Mouse (Mus musculus) thymus, adult 2 months (tissue): ENCODE data around the gene Fbxw2. TPM values are rescaled to one million over a fixed set of nuclear protein-coding genes. Genes with fewer than 3 reads are reported as not detected.
"Not testable (repeated sequence)": the region's sequence is repeated elsewhere in the genome, so short reads cannot be mapped to it uniquely, and the experiment has no call there.

Experiments used
- DNase-seq: peaks from one replicate; pipeline ENCODE4 v3.0.0; 2021
- H3K27ac ChIP-seq: fragments of 200-500 bp; 2 replicates; pipeline ENCODE4 v1.5.1; 2012; ENCODE audit warnings: low read length, control low read depth; ENCODE audit not compliant: control insufficient read depth, insufficient read depth
- H3K27me3 ChIP-seq: fragments of 200-500 bp; 2 replicates; pipeline ENCODE4 v1.6.1; 2012; ENCODE audit warnings: mild to moderate bottlenecking, low read length, moderate library complexity, mixed read lengths; ENCODE audit not compliant: control insufficient read depth, insufficient read depth
- H3K36me3 ChIP-seq: fragments of 200-500 bp; 2 replicates; pipeline ENCODE4 v1.6.1; 2012; ENCODE audit warnings: mild to moderate bottlenecking, low read length, moderate library complexity; ENCODE audit not compliant: control insufficient read depth, insufficient read depth
- H3K4me1 ChIP-seq: fragments of 200-500 bp; replicated peaks from 2 replicates; pipeline ENCODE4 v1.6.1; 2012; ENCODE audit warnings: low read length; ENCODE audit not compliant: control insufficient read depth, insufficient read depth
- H3K4me3 ChIP-seq: fragments of 200-500 bp; 2 replicates; pipeline ENCODE4 v1.5.1; 2012; ENCODE audit warnings: mild to moderate bottlenecking, low read length, control low read depth, moderate library complexity; ENCODE audit not compliant: control insufficient read depth, insufficient read depth
- CTCF ChIP-seq: fragments of 200-500 bp; IDR thresholded peaks from 2 replicates; pipeline ENCODE4 v1.5.1; 2012; ENCODE audit warnings: mild to moderate bottlenecking, control low read depth, low read length, moderate library complexity, borderline replicate concordance; ENCODE audit not compliant: control insufficient read depth, poor library complexity, insufficient read depth; ENCODE audit errors: extremely low read depth
- POLR2A ChIP-seq: fragments of 200-500 bp; IDR thresholded peaks from 2 replicates; pipeline ENCODE4 v1.6.1; 2012; ENCODE audit warnings: mild to moderate bottlenecking, low read length, control low read depth, moderate library complexity; ENCODE audit not compliant: control insufficient read depth, poor library complexity, insufficient read depth; ENCODE audit errors: extremely low read depth
- WGBS: fragments of 180-500 bp; shearing (Covaris S2); methylation state at CpG from one replicate; pipeline ENCODE4 v1.1.7; 2018; 5-methylcytosine and 5-hydroxymethylcytosine counted together
- polyA plus RNA-seq: library from polyadenylated mRNA; depleted of rRNA; stranded (reverse); fragments of >200 nt; gene quantifications from 2 replicates; pipeline ENCODE4 v1.2.3, GENCODE M21; 2012; rRNA removed

Fbxw2 gene
- polyA plus RNA-seq, 1 experiment: 55.4 TPM

- Histone ChIP-seq H3K27me3 (no peaks in the 10 kb centered on the region), H3K36me3 (no peaks in the 10 kb centered on the region), H3K4me1 (no peaks in the 10 kb centered on the region), H3K27ac (no peak overlapping the region), H3K4me3 (no peak overlapping the region)
- TF ChIP-seq POLR2A (no peak), CTCF (no peak)
- WGBS: 87% methylated on average over 2 of the region's 2 CpGs
- no peak for DNase-seq
Observed at GRCm38 (mm10) chr2:34762174-34762573, 63.9 kb downstream of the Fbxw2 start.

DNA sequence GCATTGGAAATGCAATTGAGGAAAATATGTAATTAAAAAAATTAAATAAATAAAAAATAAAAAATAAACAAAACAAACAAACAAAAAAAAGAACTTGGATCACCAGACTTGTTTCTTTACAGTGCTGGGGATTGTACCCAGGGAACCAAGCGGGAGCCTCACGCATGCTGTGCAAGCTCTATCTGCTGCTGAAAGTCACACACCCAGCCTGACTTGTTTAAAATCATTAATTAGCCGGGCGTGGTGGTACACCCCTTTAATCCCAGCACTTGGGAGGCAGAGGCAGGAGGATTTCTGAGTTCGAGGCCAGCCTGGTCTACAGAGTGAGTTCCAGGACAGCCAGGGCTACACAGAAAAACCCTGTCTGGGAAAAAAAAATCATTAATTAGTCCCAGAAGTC lies 64.8 kb downstream of the Fbxw2 start:
- not testable (repeated sequence) for DNase-seq, H3K36me3 ChIP-seq, H3K4me1 ChIP-seq, H3K27ac ChIP-seq, H3K4me3 ChIP-seq, H3K27me3 ChIP-seq
- 97% methylated on average over 5 of the region's 5 CpGs for WGBS

GRCm38 (mm10) chr2:34757341-34757740 lies 68.8 kb downstream of the Fbxw2 start:
- H3K4me3 ChIP-seq: no peak overlapping the region
- H3K36me3 ChIP-seq: no peaks in the 10 kb centered on the region
- TF ChIP-seq POLR2A (no peak), CTCF (no peak)
- 81% methylated on average over 1 of the region's 1 CpGs for WGBS
- no peak for DNase-seq
- H3K27me3 ChIP-seq: no peaks in the 10 kb centered on the region
- 0 out of 2 replicates have a peak, but pooled peaks cover 3% of the 10 kb centered on the region for H3K4me1 ChIP-seq
- no peak overlapping the region for H3K27ac ChIP-seq

DNA sequence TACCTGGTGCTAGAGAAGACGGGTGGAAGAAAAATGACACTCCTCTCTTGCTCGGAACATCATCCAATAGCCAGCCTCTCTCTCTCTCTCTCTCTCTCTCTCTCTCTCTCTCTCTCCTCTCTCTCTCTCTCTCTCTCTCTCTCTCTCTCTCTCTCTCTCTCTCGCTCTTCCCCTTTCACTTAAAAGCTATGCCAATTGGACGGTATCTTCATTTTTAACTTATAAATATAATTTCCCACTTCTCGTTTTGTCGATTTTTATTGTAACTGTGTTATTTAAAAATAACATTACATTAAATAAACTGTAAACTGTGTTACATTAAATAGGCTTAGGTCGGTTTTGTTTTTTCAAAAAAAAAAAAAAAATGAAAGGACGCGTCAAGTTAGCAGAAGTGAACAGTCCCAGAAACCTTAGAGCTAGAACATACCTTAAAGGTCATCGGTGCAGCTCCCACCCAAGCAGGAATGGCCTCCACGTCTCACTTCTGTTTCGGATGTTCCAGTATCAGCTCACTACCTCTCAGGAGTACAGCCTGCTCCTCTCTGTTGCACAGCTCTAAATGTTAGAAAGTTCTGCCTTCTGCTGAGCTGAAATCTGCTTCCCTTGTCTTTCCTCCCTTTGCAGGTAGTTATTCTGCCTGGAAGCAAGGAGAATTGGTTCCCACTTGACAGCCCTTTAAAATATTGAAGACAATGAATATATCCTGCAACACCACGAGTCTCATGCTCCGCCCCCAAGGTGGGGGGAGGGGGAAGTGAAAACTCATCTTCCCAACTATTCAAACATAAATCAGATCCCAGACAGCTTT lies 71.4 kb downstream of the Fbxw2 start, which contains the start of gene Gapvd1:
TSS of gene Gapvd1 (minus strand) at position 682 of the 808 bp plus-strand sequence.
- Histone ChIP-seq H3K4me3 (peak within 1 kb of the TSS; percentile 66), H3K36me3 (no peaks in the 10 kb centered on the region), H3K4me1 (0 out of 2 replicates have a peak, but pooled peaks cover 3% of the 10 kb centered on the region), H3K27ac (0 out of 2 replicates have a peak within 1 kb of the TSS, but pooled peaks have one; percentile 46), H3K27me3 (no peaks in the 10 kb centered on the region)
- DNase-seq: peak; percentile 54
- TF ChIP-seq POLR2A: no peak
- no peak for TF ChIP-seq CTCF
- WGBS: under 1% methylated on average over 14 of the region's 14 CpGs

Other genes with a start within 250 kb of the Fbxw2 start
- 36.9 and 39.4 TPM in 2 replicates for gene Gapvd1, start 71.1 kb downstream of the Fbxw2 start, polyA plus RNA-seq
- gene Hspa5, start 54.3 kb downstream of the Fbxw2 start, polyA plus RNA-seq: 376 and 377 TPM in 2 replicates
- gene Rabepk, start 26.4 kb downstream of the Fbxw2 start, polyA plus RNA-seq: 27.2 and 31.1 TPM in 2 replicates
- gene Gm34653, start 6.7 kb upstream of the Fbxw2 start, polyA plus RNA-seq: not detected in 2 replicates
- 3.7 and 8.2 TPM in 2 replicates for gene Cutal, start 48.1 kb upstream of the Fbxw2 start, polyA plus RNA-seq
- gene Psmd5, start 48.7 kb upstream of the Fbxw2 start, polyA plus RNA-seq: 10.8 and 15.1 TPM in 2 replicates
- gene Phf19, start 87.7 kb upstream of the Fbxw2 start, polyA plus RNA-seq: 18.8 and 24.1 TPM in 2 replicates
- gene Traf1, start 135.5 kb upstream of the Fbxw2 start, polyA plus RNA-seq: 76.7 and 80.4 TPM in 2 replicates
- 0.15 and 0.26 TPM in 2 replicates for gene Hc, start 235.1 kb upstream of the Fbxw2 start, polyA plus RNA-seq